Mouse (Mus musculus) spleen, adult 12 weeks (tissue): ENCODE measurements at regions not wholly inside any gene's neighbourhood (a gene's known extent, or its start where the extent isn't known, plus 50 kb on each side); places are given as distances from the start of the nearest gene placed in this dataset.

Experiments
- DNase-seq: peaks from one replicate; pipeline ENCODE4 v3.0.0; 2022; ENCODE audit warnings: low spot score

DNA sequence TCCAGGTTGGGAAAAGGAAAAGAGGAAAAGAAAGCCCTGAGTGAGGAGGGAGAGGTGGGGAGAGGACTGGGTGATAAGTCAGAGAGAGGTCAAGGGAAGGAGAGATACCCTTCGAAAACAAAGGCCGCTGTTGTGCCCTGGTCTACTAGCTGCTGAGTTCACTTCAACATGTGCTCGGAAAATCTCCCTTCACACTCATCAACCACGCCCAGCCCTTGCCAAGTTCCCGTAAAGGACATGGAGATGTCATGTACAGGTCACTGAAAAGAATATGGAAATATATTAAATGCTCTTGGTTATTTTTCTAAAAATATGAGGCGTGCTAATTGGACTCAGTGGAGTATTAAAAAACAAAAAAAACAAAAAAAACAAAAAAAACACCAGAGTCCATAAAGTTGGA lies 359.5 kb upstream of the Actbl2 start:
- DNase-seq = no peak

DNA sequence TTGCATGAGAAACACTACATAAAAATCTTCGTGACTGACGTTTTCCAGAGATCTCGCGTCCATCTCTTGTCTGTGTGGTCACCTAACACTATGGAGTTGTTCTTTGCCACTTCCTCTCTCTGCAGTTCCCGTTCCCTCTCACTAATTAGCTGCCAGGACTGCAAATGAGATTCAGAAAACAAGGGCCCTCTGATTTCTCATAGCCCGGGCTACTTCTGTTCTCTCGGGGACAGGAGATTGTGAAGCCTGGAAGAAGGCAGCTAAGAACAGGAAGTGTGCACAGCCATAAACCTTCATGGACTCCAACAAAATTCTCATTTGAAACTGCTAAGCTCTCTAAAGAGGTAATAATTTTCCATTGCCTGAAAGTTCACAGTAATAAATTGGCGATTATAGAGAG lies 358.9 kb upstream of the Actbl2 start:
- no peak for DNase-seq

DNA sequence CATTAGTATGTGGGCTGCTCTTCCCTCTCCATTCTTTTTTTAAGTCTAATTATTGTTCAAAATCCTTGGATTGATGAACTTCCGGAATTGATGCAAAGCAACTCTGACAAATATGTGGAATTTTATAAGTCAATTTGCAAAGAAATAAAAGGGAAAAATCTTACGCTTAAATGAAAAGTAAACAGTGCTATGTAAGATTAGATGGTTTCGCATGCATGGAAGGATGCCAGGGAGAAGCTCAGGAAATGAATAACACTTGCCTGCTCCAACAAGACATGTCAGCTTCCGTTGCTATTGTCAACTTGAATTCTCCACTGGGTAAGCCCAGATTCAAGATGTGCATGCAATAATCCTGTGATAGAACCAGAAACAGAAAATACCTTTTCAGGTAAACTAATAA lies 357.2 kb upstream of the Actbl2 start:
- DNase-seq = no peak

DNA sequence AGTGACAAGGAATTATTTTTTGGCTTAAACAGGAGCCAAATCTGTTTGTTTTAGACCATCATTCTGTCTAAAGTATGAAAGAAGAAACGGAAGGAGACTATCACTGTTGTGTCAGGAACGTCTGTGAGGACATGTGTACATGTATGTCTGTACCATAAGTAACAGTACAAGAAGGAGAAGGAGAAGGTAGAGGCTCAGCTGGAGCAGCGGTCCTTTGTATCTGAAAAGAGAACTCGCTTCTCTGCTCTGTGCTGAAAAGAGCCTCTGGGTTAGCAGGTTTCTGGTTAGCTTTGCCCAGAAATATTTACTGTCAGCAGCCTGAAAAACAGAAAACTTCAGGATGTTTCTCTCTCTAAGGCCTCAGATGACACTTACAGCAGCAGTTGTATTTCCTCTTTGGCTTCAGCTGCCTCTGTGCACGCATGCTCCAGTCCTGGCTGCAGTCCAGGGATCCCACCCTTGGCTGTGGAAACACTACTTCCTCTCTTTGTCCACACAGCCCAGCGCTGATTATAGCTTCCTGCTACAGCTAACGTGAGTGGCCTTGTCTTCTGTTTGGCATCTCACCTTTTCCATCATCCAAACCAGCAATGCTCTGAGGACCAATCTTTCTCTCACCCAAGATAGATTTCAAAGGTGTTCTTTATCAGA lies 351.7 kb upstream of the Actbl2 start:
- DNase-seq = no peak

DNA sequence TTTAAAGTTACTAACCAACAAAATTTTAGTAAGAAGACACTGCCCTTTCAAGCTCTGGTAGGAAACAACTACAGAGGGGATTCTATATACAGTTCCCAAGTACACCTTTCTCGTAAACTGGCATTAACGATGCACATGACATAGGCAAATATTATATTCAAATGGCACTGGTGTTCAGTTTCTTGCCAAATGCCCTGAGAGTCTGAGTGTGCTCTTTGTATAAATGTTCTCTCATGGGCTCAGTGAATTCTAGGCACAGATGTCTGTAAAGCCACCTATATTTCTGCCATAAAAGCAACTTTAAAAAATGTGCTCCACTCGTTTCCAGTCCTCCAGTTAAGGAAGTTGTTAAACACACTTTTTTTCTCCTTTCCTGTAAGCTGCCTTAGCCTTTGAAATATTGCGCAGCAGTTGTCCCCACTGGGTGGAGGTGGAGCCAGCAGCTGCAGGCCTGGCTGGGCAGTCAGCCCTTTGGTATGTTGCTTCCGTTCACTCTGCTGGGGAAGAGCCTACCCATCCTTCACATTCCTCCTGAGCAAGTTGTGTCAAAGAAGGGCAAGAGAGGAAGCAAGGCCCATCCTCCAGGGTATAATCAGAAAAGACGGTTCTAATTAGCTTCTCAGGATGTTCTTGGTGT lies 347.4 kb upstream of the Actbl2 start:
- no peak for DNase-seq

DNA sequence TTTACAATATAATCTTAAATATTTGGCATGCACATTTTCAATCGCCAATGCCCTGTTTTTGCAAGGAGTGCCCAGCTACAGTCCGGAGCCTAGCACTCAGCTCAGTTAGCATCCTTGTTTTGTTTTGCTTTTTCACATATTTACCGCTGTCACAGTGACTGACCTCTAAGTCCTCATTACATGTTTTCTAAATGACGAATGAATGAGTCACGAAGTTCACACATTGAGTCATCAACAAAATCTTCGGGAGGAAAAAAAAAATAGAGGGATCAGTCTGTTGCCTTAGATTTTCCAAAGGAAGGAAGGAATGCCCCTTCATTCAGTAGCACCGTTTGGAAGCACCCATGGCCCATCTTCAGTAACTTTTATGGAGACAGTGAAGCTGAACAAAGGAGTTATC lies 342.9 kb upstream of the Actbl2 start:
- DNase-seq = no peak

DNA sequence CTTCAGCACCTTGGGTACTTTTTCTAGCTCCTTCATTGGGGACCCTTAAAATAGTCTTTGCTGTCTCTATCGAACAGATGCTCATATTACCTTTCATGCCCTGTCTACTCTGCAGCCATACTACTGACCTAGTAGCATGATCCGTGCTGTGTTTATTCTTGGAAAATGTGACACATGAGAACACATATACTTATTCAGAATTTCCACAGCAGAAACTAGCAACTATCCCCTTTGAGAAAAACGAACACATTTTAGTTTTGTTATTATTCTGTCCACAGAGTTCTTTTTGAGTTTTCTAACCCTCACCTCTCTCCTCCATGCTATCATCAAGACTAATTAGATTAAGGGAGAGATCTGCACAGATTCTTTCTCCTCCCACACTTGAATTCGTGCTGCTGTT lies 341.6 kb upstream of the Actbl2 start:
- no peak for DNase-seq

DNA sequence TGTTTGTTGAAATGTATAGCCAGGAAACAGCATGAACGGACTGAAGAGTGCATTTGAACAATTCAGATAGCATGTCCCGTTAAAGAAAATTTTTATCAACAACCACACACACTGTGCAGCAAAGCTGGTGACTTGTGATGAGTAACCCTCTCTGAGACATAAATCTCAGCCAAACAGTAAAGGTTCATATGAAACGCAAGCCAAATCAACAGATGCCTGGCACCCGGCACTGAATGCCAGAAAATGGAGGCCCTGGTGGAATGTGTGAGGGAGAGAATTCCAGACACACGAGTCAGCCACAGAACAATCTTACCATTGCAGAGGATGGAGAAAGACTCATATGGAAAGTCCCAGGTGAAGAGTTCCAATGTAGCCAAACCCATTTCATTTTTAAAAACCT lies 341.1 kb upstream of the Actbl2 start:
- DNase-seq = no peak

DNA sequence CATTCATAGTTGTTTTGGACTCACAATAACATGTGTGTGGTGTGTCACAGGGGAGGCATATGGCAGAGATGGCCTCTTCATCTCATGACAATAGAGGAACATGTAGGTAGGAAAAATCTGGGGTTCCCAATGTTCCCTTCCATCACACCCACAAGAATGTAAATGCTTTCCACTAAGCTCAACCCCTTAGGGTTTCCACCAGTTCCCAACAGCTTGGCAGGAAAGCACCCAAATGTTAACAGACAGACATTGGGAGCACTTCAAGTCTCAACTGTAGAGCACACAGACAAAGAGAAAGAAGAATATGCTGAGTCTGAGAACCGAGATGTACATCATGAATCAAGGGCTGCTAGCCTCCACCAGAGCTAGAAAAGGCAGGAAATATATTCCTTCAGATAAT lies 339.7 kb upstream of the Actbl2 start:
- DNase-seq = no peak

DNA sequence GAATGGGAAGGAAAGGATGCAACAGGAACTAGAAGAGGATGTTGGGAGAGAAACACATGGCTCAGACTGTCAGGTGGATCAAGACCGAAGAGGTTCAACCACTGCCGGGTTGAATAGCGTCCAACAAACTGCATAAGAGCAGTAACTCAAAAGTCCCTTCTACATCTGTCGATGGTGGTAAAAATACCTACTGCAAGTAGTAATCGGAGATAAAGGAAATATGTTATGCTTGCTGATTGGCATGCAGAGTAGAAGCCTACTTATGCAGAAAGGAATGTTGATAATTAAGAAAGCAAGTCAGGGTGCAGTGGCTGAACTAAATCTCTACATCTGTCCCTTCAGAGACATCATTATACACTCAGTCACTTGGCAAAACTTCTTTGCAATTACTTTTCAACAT lies 330.9 kb upstream of the Actbl2 start:
- no peak for DNase-seq

DNA sequence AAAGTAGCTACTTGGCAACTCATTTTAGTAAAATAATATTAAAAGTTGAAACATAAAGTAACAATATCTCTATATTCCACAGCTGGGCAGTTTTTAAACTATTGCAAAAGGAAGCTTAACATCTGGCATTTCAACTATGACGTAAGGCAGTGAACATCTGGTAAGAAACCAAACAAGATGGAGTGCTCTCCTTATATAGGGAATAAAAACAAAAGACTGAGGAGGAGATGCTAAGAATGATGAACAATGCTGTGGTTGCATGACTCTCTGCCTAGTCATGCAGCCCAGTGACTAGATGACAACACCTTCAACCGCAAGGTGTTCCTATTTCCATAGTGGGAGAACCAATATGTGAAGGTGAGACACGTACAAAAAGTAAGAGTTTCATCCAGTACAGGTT lies 329.9 kb upstream of the Actbl2 start:
- no peak for DNase-seq

DNA sequence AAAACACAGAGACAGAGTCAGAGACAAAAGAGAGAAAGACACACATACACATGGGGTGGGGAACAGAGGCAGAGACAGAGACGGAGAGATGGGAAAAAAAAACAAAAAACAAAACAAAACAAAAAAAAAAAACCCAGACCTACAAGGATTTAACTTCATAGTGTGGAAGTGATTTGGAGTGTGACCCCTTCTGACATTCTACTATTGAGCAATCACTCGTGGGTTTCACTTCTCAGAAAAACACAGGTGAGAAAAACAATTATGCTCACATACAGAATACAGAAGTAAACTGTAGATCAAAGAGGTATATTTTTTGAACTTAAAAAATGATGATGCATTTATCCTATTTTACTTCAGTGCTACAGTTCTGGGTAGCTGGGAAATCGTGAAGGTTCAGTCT lies 326.7 kb upstream of the Actbl2 start:
- DNase-seq = no peak

DNA sequence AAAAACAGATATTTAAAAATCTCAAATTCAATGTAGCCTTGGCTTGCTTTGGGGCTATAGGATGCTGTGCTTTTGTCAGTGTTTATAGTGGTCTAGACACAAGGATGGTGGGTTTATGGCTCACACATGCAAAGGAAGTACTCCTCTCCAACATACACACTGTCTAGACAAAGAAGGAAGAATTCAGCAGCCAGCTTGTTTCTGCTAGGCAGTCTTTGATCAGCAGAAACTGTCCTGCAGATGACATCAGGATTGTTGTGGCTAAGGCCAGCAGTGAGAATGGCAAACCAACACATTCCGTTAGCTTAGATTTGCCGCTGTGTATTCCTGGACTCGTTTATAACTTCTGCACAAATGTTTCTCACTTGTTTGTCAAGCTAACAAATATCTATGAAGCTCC lies 325.9 kb upstream of the Actbl2 start:
- no peak for DNase-seq

DNA sequence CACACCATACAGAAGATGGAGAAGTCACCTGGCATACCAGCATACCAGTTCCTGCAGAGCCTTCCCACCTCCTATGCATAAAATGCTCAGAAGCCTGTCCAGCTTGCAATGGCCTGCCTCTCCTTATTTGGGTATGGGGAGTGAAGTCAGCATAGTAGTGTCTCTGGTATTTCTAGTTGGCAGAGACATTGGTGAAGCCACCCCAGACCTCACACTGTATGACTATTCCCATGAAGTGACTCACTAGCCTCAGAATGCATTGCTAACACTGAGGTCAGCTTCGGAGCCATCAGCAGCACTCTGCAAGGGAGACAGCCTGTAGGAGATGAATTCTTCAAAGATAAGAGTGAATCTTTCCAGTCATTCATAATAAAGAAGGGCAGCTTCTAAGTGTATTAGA lies 325.2 kb upstream of the Actbl2 start:
- DNase-seq = no peak

DNA sequence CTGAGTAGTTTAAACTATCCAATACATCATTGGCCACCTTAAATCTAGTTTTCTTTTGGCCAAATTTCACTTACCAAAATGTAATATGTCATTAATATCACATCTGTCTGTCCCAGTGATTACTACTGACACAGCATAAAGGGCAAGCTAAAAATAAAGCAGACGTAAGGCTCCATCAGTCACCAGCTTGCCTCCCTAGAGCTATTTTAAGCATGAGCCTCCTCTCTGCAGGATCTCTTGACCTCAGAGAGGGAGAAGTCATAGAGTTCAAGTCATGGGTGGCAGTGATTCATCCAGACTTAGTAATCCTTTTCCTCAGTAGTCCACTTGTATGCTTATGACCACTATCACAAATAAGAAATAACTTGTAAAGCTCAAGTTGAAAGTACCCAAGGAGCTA lies 313.2 kb upstream of the Actbl2 start:
- no peak for DNase-seq

DNA sequence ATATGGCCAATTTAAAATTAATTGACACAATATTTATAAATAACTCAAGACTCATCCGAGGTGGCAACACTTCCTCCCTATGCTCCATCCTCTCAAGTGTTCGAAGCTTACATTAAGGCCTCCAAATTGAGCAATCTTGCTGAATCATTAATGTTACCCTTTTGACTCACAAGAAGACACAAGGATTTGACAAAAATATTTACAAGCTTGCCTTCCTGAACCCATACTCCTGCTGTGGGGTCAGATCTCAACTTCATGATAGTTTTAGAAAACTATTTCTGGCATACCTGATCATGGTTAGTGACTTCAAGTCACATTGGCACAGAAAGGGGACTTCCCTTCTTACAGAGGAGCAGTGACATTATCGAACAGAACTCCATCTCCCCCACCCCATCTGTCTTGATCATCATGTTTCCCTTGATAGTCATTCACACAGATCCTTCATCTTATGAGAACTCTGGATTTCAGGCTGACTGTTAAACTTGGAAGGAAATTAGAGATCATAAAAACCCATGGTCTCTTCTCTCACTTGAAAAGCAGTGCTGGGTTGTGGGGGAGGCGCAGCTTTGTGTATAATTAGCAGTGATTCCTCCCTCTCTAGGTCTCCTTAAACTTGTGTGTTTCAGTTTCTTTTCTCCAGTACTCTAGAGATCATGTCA lies 311.7 kb upstream of the Actbl2 start:
- no peak for DNase-seq

DNA sequence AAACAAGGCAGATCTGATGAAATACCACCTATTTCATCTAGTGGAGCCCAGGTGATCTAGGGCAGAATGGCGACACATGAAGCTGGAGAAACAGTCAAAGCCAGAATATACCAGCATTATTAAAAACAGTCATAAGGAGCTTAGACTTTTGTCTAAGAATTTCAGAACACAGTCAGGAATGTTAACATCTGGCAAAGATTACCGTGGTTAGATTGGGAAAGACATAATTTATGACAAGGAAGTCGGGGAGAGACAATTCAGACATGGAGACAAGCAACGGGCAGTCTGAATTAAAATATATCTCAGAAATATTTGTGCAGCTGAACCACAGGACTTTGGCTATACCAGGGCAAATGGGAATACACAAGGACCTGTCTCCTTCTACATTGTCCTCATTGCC lies 310.8 kb upstream of the Actbl2 start:
- no peak for DNase-seq

DNA sequence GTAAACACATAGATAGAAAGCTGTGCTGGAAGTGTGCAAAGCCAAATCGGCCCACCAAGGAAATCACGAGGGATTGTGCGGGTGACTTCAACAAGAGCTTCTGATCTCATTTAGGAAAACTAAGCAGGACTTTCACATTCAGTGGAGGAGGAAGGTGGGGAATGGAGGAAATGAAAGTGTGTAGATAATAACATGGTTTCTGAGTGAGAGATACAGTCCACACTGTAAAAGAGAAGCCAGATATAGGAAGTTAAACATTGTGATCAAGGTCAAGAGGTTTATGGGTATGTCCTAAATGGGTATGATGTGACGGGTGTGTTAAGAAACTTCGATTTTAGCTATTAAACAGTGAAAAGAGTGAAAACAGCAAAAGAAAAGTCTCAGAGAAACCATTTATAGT lies 310.1 kb upstream of the Actbl2 start:
- DNase-seq = no peak

DNA sequence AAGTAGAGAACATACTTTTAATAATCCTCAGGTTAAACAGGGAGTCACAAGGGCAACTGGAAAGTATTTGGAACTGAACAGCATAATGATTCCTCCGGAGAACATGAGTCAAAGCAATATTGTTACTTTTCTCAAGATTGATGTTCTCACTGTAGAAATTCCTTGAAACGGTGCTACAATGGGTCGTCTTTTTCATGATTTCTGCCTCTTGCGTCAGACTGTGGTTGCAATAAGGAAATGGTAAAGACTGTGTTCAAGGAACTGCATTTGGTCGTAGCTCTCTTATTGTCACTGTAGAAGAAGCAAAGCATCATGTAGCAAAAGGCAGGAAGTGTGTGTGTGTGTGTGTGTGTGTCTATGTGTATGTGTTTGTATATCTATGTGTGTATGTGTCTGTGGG lies 294.6 kb upstream of the Actbl2 start:
- DNase-seq = no peak

DNA sequence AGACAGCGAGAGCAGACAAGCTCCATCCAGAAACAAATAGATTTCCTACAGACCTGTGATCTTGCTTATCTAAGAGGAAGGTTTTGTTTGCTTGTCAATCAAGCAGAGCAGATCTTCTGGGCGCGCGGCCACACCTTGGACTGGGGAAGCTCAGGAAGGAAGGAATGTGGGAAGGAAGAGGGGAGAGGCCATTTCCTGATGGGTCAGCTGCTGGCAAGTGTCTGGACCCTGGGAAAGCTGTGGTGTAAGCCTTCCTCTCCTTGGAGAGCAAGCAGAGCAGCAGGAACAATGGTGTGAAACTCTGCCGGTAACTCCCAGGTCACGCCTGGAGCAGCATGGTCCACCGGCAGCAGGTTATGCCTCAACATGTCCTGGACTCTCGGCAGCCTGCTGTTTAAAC lies 287.7 kb upstream of the Actbl2 start:
- no peak for DNase-seq

DNA sequence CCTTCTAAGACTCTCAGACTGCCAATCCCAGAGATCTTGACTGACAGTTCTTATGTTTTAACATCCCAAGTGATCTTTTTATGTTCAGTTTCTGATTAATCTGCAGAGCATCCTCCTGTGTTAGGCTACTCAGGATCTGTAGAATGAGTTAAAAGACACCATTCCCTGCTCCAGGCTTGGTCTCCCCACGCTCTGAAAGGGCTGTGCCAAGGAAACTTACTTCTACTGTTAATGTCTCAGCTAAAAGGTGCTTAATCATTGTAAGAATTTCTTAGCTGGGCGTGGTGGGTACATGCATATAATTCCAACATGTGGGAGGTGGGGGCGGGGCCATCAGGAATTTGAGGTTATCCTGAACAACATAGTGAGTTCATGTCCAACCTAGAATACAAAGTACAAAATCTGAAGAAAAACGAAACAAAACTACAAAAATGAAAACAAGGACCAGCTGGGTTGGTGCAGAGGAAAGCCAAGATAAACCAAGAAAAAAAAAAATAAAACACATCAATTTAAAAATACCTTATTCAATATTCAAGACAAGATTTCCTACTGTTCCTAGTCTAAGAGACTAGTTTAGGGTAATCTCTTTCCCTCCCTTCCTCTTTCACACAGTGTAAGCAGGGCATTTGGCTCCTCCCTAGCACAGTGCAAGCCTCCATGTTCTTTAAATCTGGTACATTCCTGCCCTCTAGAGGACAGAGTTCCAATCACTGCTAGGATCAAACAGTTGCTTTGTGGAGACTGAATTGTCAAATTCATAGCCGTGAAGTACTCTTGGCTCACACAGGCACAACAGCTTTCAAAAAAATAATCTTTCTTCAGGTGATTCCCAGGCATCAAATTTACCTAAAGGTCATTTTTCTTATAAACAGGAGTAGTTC lies 286.9 kb upstream of the Actbl2 start:
- no peak for DNase-seq

DNA sequence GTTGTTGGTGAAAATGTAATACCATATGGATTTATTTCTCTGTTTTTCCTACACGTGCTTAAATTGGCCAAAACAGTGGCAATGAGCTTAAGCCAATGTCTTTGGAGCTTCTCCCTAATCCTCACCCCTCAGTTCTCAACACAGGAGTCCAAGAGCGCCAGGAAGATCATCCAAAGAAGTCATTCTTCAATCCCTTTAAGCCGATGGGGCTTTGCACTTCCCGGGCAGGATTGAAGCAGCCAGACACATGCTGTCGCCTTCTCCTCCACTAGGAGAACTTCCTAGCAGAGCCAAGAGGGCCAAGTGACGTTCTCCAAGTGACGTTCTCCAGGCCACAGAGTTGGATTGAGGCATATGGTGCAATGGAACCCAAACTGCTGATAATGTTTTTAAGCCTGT lies 286.3 kb upstream of the Actbl2 start:
- no peak for DNase-seq

DNA sequence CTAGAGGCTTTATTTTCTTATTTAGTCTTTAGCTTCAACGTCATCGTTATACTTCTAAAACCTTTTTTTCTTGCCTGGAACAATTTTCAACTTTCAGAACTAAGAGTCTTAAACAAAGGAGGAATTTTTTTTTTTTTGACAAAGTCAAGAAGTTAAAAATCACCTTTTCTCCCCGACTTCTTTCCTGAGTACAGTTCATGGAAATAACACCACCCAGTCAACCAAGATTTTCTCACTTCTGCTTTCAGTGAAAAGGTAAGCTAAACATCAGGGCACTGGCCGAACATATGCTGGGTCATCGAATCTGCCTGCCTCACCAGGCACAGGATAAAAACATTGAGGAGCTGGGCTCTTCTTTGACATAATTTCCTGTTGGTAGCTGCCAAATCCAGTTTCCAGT lies 277.4 kb upstream of the Actbl2 start:
- DNase-seq = no peak
